In the genomic region with DNA sequence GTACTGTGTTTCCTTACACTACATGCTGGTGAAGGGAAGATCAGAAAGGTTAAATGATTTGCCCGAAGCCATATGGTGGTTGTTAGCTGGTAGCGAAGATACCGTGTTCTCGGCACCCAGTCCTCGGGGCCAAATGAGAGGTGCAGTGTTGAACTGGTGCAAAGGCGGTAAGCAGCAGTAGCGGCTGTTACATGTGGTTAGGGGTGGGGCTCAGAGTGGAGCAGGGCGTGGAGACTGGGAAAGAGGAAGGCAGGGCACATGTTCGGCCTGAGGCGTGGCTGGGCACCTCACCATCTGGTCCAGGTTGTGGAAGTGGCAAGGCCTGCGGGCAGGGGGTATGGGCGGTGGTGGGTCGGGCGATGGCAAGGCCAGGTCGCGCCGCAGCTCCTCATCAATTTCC, we compare ENCODE assay signal across 8 mouse cellular contexts. TPM values are rescaled to one million over a fixed set of nuclear protein-coding genes. Genes with fewer than 3 reads are reported as not detected.
DNase-seq lines count a peak whose midpoint lies in the region; ATAC-seq and TF ChIP-seq lines count a peak whose summit lies in the region.
"Had no signal": no experiment of that assay in that cellular context is flagged by ENCODE, and none has a peak within 500 bp of the region (broad histone marks: within the 10 kb centered on the region; RNA-seq: fewer than 3 reads in every experiment).

No protein-coding gene starts in this region.

- peaks cover 18% of the 10 kb centered on the region for H3K27me3 ChIP-seq in intestine, embryonic 15.5 days (replicated peaks)
- peaks cover 11% of the 10 kb centered on the region for H3K27me3 ChIP-seq in intestine, embryonic 16.5 days (replicated peaks; ENCODE audit: control insufficient read depth, insufficient read depth, low read length)
- peaks cover 30% of the 10 kb centered on the region for H3K27me3 ChIP-seq in neural tube, embryonic 15.5 days (replicated peaks)

- H3K4me2 ChIP-seq in intestine, embryonic 15.5 days (replicated peaks): 0 out of 2 replicates have a peak overlapping the region, but pooled peaks have one; percentile 30
- H3K4me2 ChIP-seq in intestine, embryonic 16.5 days (ENCODE audit: low read depth, low read length): no peak overlapping the region
- H3K4me2 ChIP-seq in neural tube, embryonic 15.5 days: peak overlapping the region; percentile 39

- H3K9ac ChIP-seq in intestine, embryonic 15.5 days: no peak overlapping the region
- no peak overlapping the region for H3K9ac ChIP-seq in intestine, embryonic 16.5 days (ENCODE audit: low read depth, low read length)
- H3K9ac ChIP-seq in neural tube, embryonic 15.5 days (replicated peaks): no peak overlapping the region

- WGBS in intestine, embryonic 15.5 days: 24% methylated on average over 17 of the region's 17 CpGs
- 28% methylated on average over 17 of the region's 17 CpGs for WGBS in intestine, embryonic 16.5 days
- WGBS in large intestine, adult 2 months: 16% methylated on average over 17 of the region's 17 CpGs
- 41% methylated on average over 17 of the region's 17 CpGs for WGBS in neural tube, embryonic 15.5 days

- H3K4me3 ChIP-seq in intestine, embryonic 15.5 days (replicated peaks): no peak overlapping the region
- H3K4me3 ChIP-seq in intestine, embryonic 16.5 days (ENCODE audit: low read length): no peak overlapping the region
- peak overlapping the region; percentile 38 for H3K4me3 ChIP-seq in bone marrow macrophage, adult 2 months (ENCODE audit: insufficient read depth, low read length)
- H3K4me3 ChIP-seq in neural tube, embryonic 15.5 days (replicated peaks): 0 out of 2 replicates have a peak overlapping the region, but pooled peaks have one; percentile 8

- no peaks in the 10 kb centered on the region for H3K36me3 ChIP-seq in intestine, embryonic 15.5 days
- no peaks in the 10 kb centered on the region for H3K36me3 ChIP-seq in intestine, embryonic 16.5 days (ENCODE audit: control insufficient read depth, insufficient read depth, low read length)
- no peaks in the 10 kb centered on the region for H3K36me3 ChIP-seq in neural tube, embryonic 15.5 days

- ATAC-seq in intestine, embryonic 15.5 days: peak; percentile 28; the same call in 1 of the 2 replicates
- no peak; the same call in 1 of the 2 replicates for ATAC-seq in intestine, embryonic 16.5 days
- no peak for ATAC-seq in neural tube, embryonic 15.5 days (ENCODE audit: low FRiP score)

- TF ChIP-seq POLR2A in bone marrow macrophage, adult 2 months (IDR thresholded peaks at IDR 0.05; ENCODE audit: borderline replicate concordance, low read depth, low read length): no peak

- no peaks in the 10 kb centered on the region for H3K4me1 ChIP-seq in intestine, embryonic 15.5 days (replicated peaks)
- H3K4me1 ChIP-seq in intestine, embryonic 16.5 days (ENCODE audit: control insufficient read depth, insufficient read depth, low read length): no peaks in the 10 kb centered on the region; the same call in 1 of the 2 replicates
- peaks cover 2% of the 10 kb centered on the region; the same call in 1 of the 2 replicates for H3K4me1 ChIP-seq in bone marrow macrophage, adult 2 months (ENCODE audit: control insufficient read depth, insufficient read depth, low read length)
- no peaks in the 10 kb centered on the region for H3K4me1 ChIP-seq in neural tube, embryonic 15.5 days

- H3K27ac ChIP-seq in intestine, embryonic 15.5 days: no peak overlapping the region
- H3K27ac ChIP-seq in intestine, embryonic 16.5 days (ENCODE audit: low read length): no peak overlapping the region
- no peak overlapping the region for H3K27ac ChIP-seq in bone marrow macrophage, adult 2 months (ENCODE audit: insufficient read depth, low read depth, low read length)
- no peak overlapping the region for H3K27ac ChIP-seq in neural tube, embryonic 15.5 days (replicated peaks)

- H3K9me3 ChIP-seq in intestine, embryonic 15.5 days: no peaks in the 10 kb centered on the region
- H3K9me3 ChIP-seq in intestine, embryonic 16.5 days (ENCODE audit: control insufficient read depth, low read length): no peaks in the 10 kb centered on the region
- no peaks in the 10 kb centered on the region for H3K9me3 ChIP-seq in neural tube, embryonic 15.5 days (replicated peaks)

- TF ChIP-seq CTCF in bone marrow macrophage, adult 2 months (IDR thresholded peaks at IDR 0.05; ENCODE audit: low read depth, low read length): no peak

- peak; percentile 18 for DNase-seq in large intestine, adult 2 months (ENCODE audit: low read depth, low spot score)
- DNase-seq in cerebellum, adult 9-11 months: no peak
- no peak for DNase-seq in left cerebral cortex, adult 9 months (ENCODE audit: low spot score in 2 of 2)
- DNase-seq: adrenal gland, postnatal 25 days had no signal

RNA-seq across cellular contexts. Expression of a gene that starts 2.3 kb away (rescaled TPM):
- polyA plus RNA-seq in intestine, embryonic 15.5 days (2015; fragmentation: Nextera tagmentation; extraction: Ambion mirVana): 0.13 TPM in 1 of 2 replicates, not detected in the other
- polyA plus RNA-seq in intestine, embryonic 16.5 days (2015; fragmentation: Nextera tagmentation; extraction: Ambion mirVana): 0.06 and 0.13 TPM in 2 replicates
- not detected in 2 replicates for polyA plus RNA-seq in bone marrow macrophage, adult 2 months (2012; ENCODE audit: insufficient read depth, insufficient read length, missing spikeins)
- 0.38 and 0.48 TPM in 2 replicates for polyA plus RNA-seq in large intestine, adult 2 months (2012; rRNA removed)
- 0.37 and 0.41 TPM in 2 replicates for polyA plus RNA-seq in neural tube, embryonic 15.5 days (2015; fragmentation: Nextera tagmentation; extraction: Ambion mirVana)

RNA-seq across cellular contexts. Expression of a gene that starts 10.5 kb away (rescaled TPM):
- polyA plus RNA-seq in intestine, embryonic 15.5 days (2015; fragmentation: Nextera tagmentation; extraction: Ambion mirVana): 0.76 and 0.87 TPM in 2 replicates
- polyA plus RNA-seq in intestine, embryonic 16.5 days (2015; fragmentation: Nextera tagmentation; extraction: Ambion mirVana): 0.97 and 1.5 TPM in 2 replicates
- polyA plus RNA-seq in bone marrow macrophage, adult 2 months (2012; ENCODE audit: insufficient read depth, insufficient read length, missing spikeins): not detected in 2 replicates
- 1.6 and 1.7 TPM in 2 replicates for polyA plus RNA-seq in large intestine, adult 2 months (2012; rRNA removed)
- 0.37 and 0.54 TPM in 2 replicates for polyA plus RNA-seq in neural tube, embryonic 15.5 days (2015; fragmentation: Nextera tagmentation; extraction: Ambion mirVana)

RNA-seq across cellular contexts. Expression of a gene that starts 18.0 kb away (rescaled TPM):
- 2.3 and 2.6 TPM in 2 replicates for polyA plus RNA-seq in intestine, embryonic 15.5 days (2015; fragmentation: Nextera tagmentation; extraction: Ambion mirVana)
- 0.39 and 0.50 TPM in 2 replicates for polyA plus RNA-seq in intestine, embryonic 16.5 days (2015; fragmentation: Nextera tagmentation; extraction: Ambion mirVana)
- polyA plus RNA-seq in bone marrow macrophage, adult 2 months (2012; ENCODE audit: insufficient read depth, insufficient read length, missing spikeins): not detected in 2 replicates
- polyA plus RNA-seq in large intestine, adult 2 months (2012; rRNA removed): 0.84 and 1.1 TPM in 2 replicates
- polyA plus RNA-seq in neural tube, embryonic 15.5 days (2015; fragmentation: Nextera tagmentation; extraction: Ambion mirVana): 38.3 and 52.2 TPM in 2 replicates

RNA-seq across cellular contexts. Expression of a gene that starts 35.9 kb away (rescaled TPM):
- 1.4 and 1.5 TPM in 2 replicates for polyA plus RNA-seq in intestine, embryonic 15.5 days (2015; fragmentation: Nextera tagmentation; extraction: Ambion mirVana)
- polyA plus RNA-seq in intestine, embryonic 16.5 days (2015; fragmentation: Nextera tagmentation; extraction: Ambion mirVana): 1.3 and 2.0 TPM in 2 replicates
- 0.57 and 0.58 TPM in 2 replicates for polyA plus RNA-seq in bone marrow macrophage, adult 2 months (2012; ENCODE audit: insufficient read depth, insufficient read length, missing spikeins)
- polyA plus RNA-seq in large intestine, adult 2 months (2012; rRNA removed): 2.1 and 5.6 TPM in 2 replicates
- polyA plus RNA-seq in neural tube, embryonic 15.5 days (2015; fragmentation: Nextera tagmentation; extraction: Ambion mirVana): 3.9 and 4.6 TPM in 2 replicates

RNA-seq across cellular contexts. Expression of a gene that starts 45.9 kb away (rescaled TPM):
- polyA plus RNA-seq in intestine, embryonic 15.5 days (2015; fragmentation: Nextera tagmentation; extraction: Ambion mirVana): 12.9 and 13.9 TPM in 2 replicates
- 8.3 and 10.0 TPM in 2 replicates for polyA plus RNA-seq in intestine, embryonic 16.5 days (2015; fragmentation: Nextera tagmentation; extraction: Ambion mirVana)
- polyA plus RNA-seq in bone marrow macrophage, adult 2 months (2012; ENCODE audit: insufficient read depth, insufficient read length, missing spikeins): 81.6 and 104 TPM in 2 replicates
- 10.5 and 13.9 TPM in 2 replicates for polyA plus RNA-seq in large intestine, adult 2 months (2012; rRNA removed)
- 12.7 and 14.1 TPM in 2 replicates for polyA plus RNA-seq in neural tube, embryonic 15.5 days (2015; fragmentation: Nextera tagmentation; extraction: Ambion mirVana)

Comparison
In these comparisons a context has a peak if more than half of its experiments do, and no peak if none do; other contexts are left out.
1. H3K4me3 ChIP-seq: peak in bone marrow macrophage, adult 2 months (single experiment) and neural tube, embryonic 15.5 days (single experiment); none in intestine, embryonic 15.5 days (single experiment) and intestine, embryonic 16.5 days (single experiment).
2. RNA of a gene that starts 18.0 kb away (polyA plus RNA-seq): 38.3 to 52.2 TPM in neural tube, embryonic 15.5 days; 2.3 to 2.6 TPM in intestine, embryonic 15.5 days, 0.84 to 1.1 TPM in large intestine, adult 2 months, 0.39 to 0.50 TPM in intestine, embryonic 16.5 days and not detected in bone marrow macrophage, adult 2 months; every median in the first group is over 10 times any median in the second.